Mouse (Mus musculus): Measurements from ENCODE around the gene Taf1d. TPM values are rescaled to one million over a fixed set of nuclear protein-coding genes. Genes with fewer than 3 reads are reported as not detected.
"Not testable (repeated sequence)": the region's sequence is repeated elsewhere in the genome, so short reads cannot be mapped to it uniquely, and the experiment has no call there.

Gene Taf1d
- polyA plus RNA-seq, 1 experiment from 2014 or later: 67.1 TPM

DNA sequence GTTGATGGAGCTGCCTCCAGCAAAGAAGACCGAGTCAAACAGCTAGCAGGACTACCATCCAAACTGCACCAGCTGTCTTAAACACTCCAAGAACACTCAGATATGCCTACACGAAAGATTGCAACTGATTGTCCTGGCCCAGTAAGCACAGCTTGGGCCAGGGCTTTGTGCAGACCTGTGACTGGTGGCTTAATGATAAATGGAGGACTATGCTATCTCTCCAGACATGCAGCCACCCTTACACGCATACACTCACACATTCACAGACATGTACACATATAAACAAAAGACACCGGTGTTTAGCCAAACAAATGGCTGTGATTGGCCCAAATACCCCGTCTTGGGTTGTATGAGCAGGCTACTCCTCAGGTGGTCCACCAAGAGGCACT, 25.5 kb upstream of the Taf1d start:
- Histone ChIP-seq H3K27ac (ENCODE audit: low read length) (peak overlapping the region; percentile 63), H3K4me1 (ENCODE audit: insufficient read depth, low read length) (peaks cover 20% of the 10 kb centered on the region), H3K27me3 (ENCODE audit: insufficient read depth, low read length) (no peaks in the 10 kb centered on the region), H3K9ac (replicated peaks; ENCODE audit: low read length) (peak overlapping the region; percentile 96), H3K4me3 (ENCODE audit: low read length) (peak overlapping the region; percentile 96), H3K9me3 (ENCODE audit: low read length) (no peaks in the 10 kb centered on the region), H3K4me2 (replicated peaks; ENCODE audit: low read depth, low read length) (peak overlapping the region; percentile 71), H3K36me3 (ENCODE audit: insufficient read depth, low read length) (peaks cover 13% of the 10 kb centered on the region)
- ATAC-seq (ENCODE audit: low FRiP score, low TSS enrichment): 0 out of 2 replicates have a peak, but pooled peaks have one; percentile 21
- 47% methylated on average over 5 of the region's 5 CpGs for whole genome bisulfite sequencing

GRCm38 (mm10) chr9:15285443-15285842, 20.6 kb upstream of the Taf1d start:
- Histone ChIP-seq H3K27me3 (ENCODE audit: insufficient read depth, low read length) (no peaks in the 10 kb centered on the region), H3K36me3 (ENCODE audit: insufficient read depth, low read length) (peaks cover 4% of the 10 kb centered on the region; the same call in 1 of the 2 replicates), H3K27ac (ENCODE audit: low read length) (no peak overlapping the region), H3K9me3 (ENCODE audit: low read length) (no peaks in the 10 kb centered on the region), H3K4me2 (replicated peaks; ENCODE audit: low read depth, low read length) (no peak overlapping the region), H3K4me3 (ENCODE audit: low read length) (no peak overlapping the region), H3K9ac (replicated peaks; ENCODE audit: low read length) (no peak overlapping the region), H3K4me1 (ENCODE audit: insufficient read depth, low read length) (peaks cover 6% of the 10 kb centered on the region)
- ATAC-seq (ENCODE audit: low FRiP score, low TSS enrichment): no peak
- 67% methylated on average over 3 of the region's 3 CpGs for WGBS

- Histone ChIP-seq H3K27me3 (ENCODE audit: insufficient read depth, low read length) (no peaks in the 10 kb centered on the region), H3K36me3 (ENCODE audit: insufficient read depth, low read length) (peaks cover 12% of the 10 kb centered on the region; the same call in 1 of the 2 replicates), H3K4me3 (ENCODE audit: low read length) (no peak overlapping the region), H3K9ac (replicated peaks; ENCODE audit: low read length) (no peak overlapping the region), H3K4me1 (ENCODE audit: insufficient read depth, low read length) (no peaks in the 10 kb centered on the region), H3K9me3 (ENCODE audit: low read length) (no peaks in the 10 kb centered on the region), H3K4me2 (replicated peaks; ENCODE audit: low read depth, low read length) (no peak overlapping the region), H3K27ac (ENCODE audit: low read length) (no peak overlapping the region)
- WGBS: 63% methylated on average over 6 of the region's 6 CpGs
- no peak for ATAC-seq (ENCODE audit: low FRiP score, low TSS enrichment)
Observed at GRCm38 (mm10) chr9:15287846-15288245, 18.2 kb upstream of the Taf1d start.

DNA sequence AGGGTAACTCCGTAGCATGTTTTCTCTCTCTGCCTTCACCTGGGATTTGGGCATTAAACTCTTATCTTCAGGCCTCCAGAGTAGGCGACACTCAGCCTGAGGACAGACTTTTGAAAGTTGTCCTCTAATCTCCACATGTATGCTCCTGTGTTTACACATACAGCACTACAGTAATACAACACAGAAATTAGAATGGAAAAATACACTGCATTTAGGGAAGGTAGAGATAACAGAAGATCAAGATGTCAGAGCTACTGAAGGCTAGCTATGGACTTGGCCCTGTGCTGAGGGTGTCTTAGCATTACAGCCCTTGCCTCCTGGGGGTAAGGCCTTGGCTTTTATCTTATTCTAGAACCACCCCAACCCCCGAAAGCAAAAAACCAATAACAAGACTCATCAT, 17.6 kb upstream of the Taf1d start:
- Histone ChIP-seq H3K4me3 (ENCODE audit: low read length) (no peak overlapping the region), H3K36me3 (ENCODE audit: insufficient read depth, low read length) (peaks cover 13% of the 10 kb centered on the region; the same call in 1 of the 2 replicates), H3K27me3 (ENCODE audit: insufficient read depth, low read length) (no peaks in the 10 kb centered on the region), H3K4me2 (replicated peaks; ENCODE audit: low read depth, low read length) (no peak overlapping the region), H3K9ac (replicated peaks; ENCODE audit: low read length) (no peak overlapping the region), H3K27ac (ENCODE audit: low read length) (no peak overlapping the region), H3K9me3 (ENCODE audit: low read length) (no peaks in the 10 kb centered on the region), H3K4me1 (ENCODE audit: insufficient read depth, low read length) (no peaks in the 10 kb centered on the region)
- 83% methylated on average over 3 of the region's 3 CpGs for whole genome bisulfite sequencing
- ATAC-seq (ENCODE audit: low FRiP score, low TSS enrichment): no peak

GRCm38 (mm10) chr9:15289251-15289650, 16.8 kb upstream of the Taf1d start:
- 72% methylated on average over 6 of the region's 6 CpGs for WGBS
- peaks cover 13% of the 10 kb centered on the region; the same call in 1 of the 2 replicates for H3K36me3 ChIP-seq (ENCODE audit: insufficient read depth, low read length)
- H3K27ac ChIP-seq (ENCODE audit: low read length): no peak overlapping the region
- no peak overlapping the region for H3K4me2 ChIP-seq (replicated peaks; ENCODE audit: low read depth, low read length)
- no peaks in the 10 kb centered on the region for H3K4me1 ChIP-seq (ENCODE audit: insufficient read depth, low read length)
- H3K4me3 ChIP-seq (ENCODE audit: low read length): no peak overlapping the region
- H3K9ac ChIP-seq (replicated peaks; ENCODE audit: low read length): no peak overlapping the region
- ATAC-seq (ENCODE audit: low FRiP score, low TSS enrichment): no peak
- no peaks in the 10 kb centered on the region for H3K9me3 ChIP-seq (ENCODE audit: low read length)
- no peaks in the 10 kb centered on the region for H3K27me3 ChIP-seq (ENCODE audit: insufficient read depth, low read length)

DNA sequence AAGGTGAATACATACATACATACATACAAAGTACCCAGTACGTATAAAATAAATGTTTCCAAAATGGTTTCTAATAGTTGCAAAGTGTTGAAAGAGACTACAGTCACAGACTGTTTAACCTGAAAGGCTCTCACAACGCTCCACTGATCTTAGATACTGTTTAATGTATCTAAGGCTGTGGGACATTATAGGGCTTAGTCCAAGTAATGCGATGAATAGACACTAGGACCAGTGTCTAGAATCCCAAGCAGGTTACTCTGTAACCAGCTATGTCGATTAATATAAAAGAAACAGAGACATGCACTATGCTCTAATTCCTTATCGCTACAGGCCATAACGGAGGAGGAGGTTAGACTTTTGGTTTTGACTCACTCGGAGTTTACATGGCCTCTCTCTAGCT, 8.9 kb upstream of the Taf1d start:
- peaks cover 9% of the 10 kb centered on the region; the same call in 1 of the 2 replicates for H3K4me1 ChIP-seq (ENCODE audit: insufficient read depth, low read length)
- WGBS: 71% methylated on average over 7 of the region's 7 CpGs
- ATAC-seq (ENCODE audit: low FRiP score, low TSS enrichment): peak; percentile 87
- no peak overlapping the region for H3K4me2 ChIP-seq (replicated peaks; ENCODE audit: low read depth, low read length)
- no peaks in the 10 kb centered on the region for H3K9me3 ChIP-seq (ENCODE audit: low read length)
- 0 out of 2 replicates have a peak, but pooled peaks cover 6% of the 10 kb centered on the region for H3K36me3 ChIP-seq (ENCODE audit: insufficient read depth, low read length)
- H3K27me3 ChIP-seq (ENCODE audit: insufficient read depth, low read length): no peaks in the 10 kb centered on the region
- H3K4me3 ChIP-seq (ENCODE audit: low read length): no peak overlapping the region
- H3K27ac ChIP-seq (ENCODE audit: low read length): peak overlapping the region; percentile 73
- H3K9ac ChIP-seq (replicated peaks; ENCODE audit: low read length): no peak overlapping the region

GRCm38 (mm10) chr9:15298451-15298850, 7.6 kb upstream of the Taf1d start:
- no peak for ATAC-seq (ENCODE audit: low FRiP score, low TSS enrichment)
- Histone ChIP-seq H3K27me3 (ENCODE audit: insufficient read depth, low read length) (no peaks in the 10 kb centered on the region), H3K9ac (replicated peaks; ENCODE audit: low read length) (no peak overlapping the region), H3K4me2 (replicated peaks; ENCODE audit: low read depth, low read length) (no peak overlapping the region), H3K36me3 (ENCODE audit: insufficient read depth, low read length) (no peaks in the 10 kb centered on the region), H3K27ac (ENCODE audit: low read length) (no peak overlapping the region), H3K4me1 (ENCODE audit: insufficient read depth, low read length) (peaks cover 13% of the 10 kb centered on the region; the same call in 1 of the 2 replicates), H3K9me3 (ENCODE audit: low read length) (no peaks in the 10 kb centered on the region), H3K4me3 (ENCODE audit: low read length) (no peak overlapping the region)
- 8% methylated on average over 2 of the region's 2 CpGs for WGBS

GRCm38 (mm10) chr9:15300056-15300455, 6.0 kb upstream of the Taf1d start:
- WGBS: 94% methylated on average over 5 of the region's 5 CpGs
- H3K9ac ChIP-seq (replicated peaks; ENCODE audit: low read length): no peak overlapping the region
- H3K4me2 ChIP-seq (replicated peaks; ENCODE audit: low read depth, low read length): no peak overlapping the region
- H3K4me1 ChIP-seq (ENCODE audit: insufficient read depth, low read length): peaks cover 13% of the 10 kb centered on the region; the same call in 1 of the 2 replicates
- no peaks in the 10 kb centered on the region for H3K27me3 ChIP-seq (ENCODE audit: insufficient read depth, low read length)
- H3K4me3 ChIP-seq (ENCODE audit: low read length): no peak overlapping the region
- no peaks in the 10 kb centered on the region for H3K36me3 ChIP-seq (ENCODE audit: insufficient read depth, low read length)
- ATAC-seq (ENCODE audit: low FRiP score, low TSS enrichment): no peak
- H3K27ac ChIP-seq (ENCODE audit: low read length): no peak overlapping the region
- H3K9me3 ChIP-seq (ENCODE audit: low read length): no peaks in the 10 kb centered on the region

DNA sequence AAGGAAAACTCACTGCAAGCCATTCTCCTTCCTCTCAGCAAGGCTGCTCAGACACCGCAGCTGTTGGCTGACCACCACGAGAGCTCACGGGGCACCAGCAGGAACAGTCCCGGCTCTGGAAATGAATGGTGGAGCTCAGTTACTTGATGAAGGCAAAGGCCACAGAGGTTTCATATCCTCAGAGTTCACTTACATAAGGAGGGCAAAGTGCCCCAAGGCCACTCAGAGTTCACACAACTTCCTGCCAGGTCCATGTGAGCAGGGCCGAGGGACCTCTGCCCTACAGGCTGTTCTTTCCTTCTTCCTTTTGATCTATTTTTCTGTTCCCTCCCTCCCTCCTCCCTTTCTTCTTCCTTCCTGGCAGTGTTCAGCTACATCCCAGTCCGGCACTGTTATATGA, 4.6 kb upstream of the Taf1d start:
- H3K36me3 ChIP-seq (ENCODE audit: insufficient read depth, low read length): no peaks in the 10 kb centered on the region
- peak overlapping the region; percentile 26; the same call in 1 of the 2 replicates for H3K4me2 ChIP-seq (replicated peaks; ENCODE audit: low read depth, low read length)
- H3K4me3 ChIP-seq (ENCODE audit: low read length): peak overlapping the region; percentile 19; the same call in 1 of the 2 replicates
- WGBS: 10% methylated on average over 6 of the region's 6 CpGs
- H3K27me3 ChIP-seq (ENCODE audit: insufficient read depth, low read length): no peaks in the 10 kb centered on the region
- H3K9me3 ChIP-seq (ENCODE audit: low read length): no peaks in the 10 kb centered on the region
- peak overlapping the region; percentile 41; the same call in 1 of the 2 replicates for H3K9ac ChIP-seq (replicated peaks; ENCODE audit: low read length)
- peak overlapping the region; percentile 80 for H3K27ac ChIP-seq (ENCODE audit: low read length)
- peak; percentile 41; the same call in 1 of the 2 replicates for ATAC-seq (ENCODE audit: low FRiP score, low TSS enrichment)
- H3K4me1 ChIP-seq (ENCODE audit: insufficient read depth, low read length): peaks cover 13% of the 10 kb centered on the region; the same call in 1 of the 2 replicates

DNA sequence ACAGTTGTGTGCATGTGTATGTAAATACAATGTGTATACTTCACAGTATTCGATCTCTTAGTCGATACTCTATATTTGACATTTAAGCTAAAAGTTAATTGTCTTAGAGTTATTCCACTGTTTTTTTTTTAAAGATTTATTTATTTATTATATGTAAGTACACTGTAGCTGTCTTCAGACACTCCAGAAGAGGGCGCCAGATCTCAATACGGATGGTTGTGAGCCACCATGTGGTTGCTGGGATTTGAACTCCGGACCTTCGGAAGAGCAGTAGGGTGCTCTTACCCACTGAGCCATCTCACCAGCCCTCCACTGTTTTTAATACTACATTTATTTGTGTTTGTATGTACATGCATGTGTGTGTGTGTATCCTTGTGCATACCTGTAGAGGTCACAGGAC, 4.0 kb upstream of the Taf1d start:
- H3K9me3 ChIP-seq (ENCODE audit: low read length); H3K27ac ChIP-seq (ENCODE audit: low read length); H3K4me3 ChIP-seq (ENCODE audit: low read length); H3K27me3 ChIP-seq (ENCODE audit: insufficient read depth, low read length); H3K36me3 ChIP-seq (ENCODE audit: insufficient read depth, low read length); H3K4me2 ChIP-seq (replicated peaks; ENCODE audit: low read depth, low read length); ATAC-seq (ENCODE audit: low FRiP score, low TSS enrichment); H3K9ac ChIP-seq (replicated peaks; ENCODE audit: low read length): not testable (repeated sequence)
- peaks cover 14% of the 10 kb centered on the region for H3K4me1 ChIP-seq (ENCODE audit: insufficient read depth, low read length)
- 80% methylated on average over 6 of the region's 6 CpGs for WGBS
